Comparison of ENCODE assay signal across 11 mouse cellular contexts in the genomic region with DNA sequence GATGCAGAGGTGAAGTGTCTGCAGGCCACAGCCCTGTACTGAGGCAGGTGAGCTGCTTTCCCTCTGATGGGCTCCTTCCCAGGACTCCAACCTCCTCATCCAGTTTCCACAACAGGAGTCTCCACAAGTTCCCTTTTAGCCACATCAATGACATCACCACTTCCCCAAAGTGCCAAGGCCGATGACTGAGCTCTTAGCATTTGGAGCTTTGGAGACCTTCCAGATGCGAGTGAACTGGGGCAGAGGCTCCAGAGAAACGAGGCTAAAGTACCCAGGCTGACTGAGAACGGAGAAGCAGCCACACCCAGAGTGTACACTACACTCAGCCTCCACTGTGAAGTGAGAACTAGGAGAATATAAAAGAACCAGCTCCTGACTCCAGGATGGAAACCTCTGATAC. TPM values are rescaled to one million over a fixed set of nuclear protein-coding genes. Genes with fewer than 3 reads are reported as not detected.
DNase-seq lines count a peak whose midpoint lies in the region; ATAC-seq and TF ChIP-seq lines count a peak whose summit lies in the region.
"Had no signal": no experiment of that assay in that cellular context is flagged by ENCODE, and none has a peak within 500 bp of the region (broad histone marks: within the 10 kb centered on the region; RNA-seq: fewer than 3 reads in every experiment).

No protein-coding gene starts in this region.

- no peaks in the 10 kb centered on the region for H3K9me3 ChIP-seq in heart, embryonic 12.5 days (replicated peaks)
- H3K9me3 ChIP-seq: embryonic facial prominence, embryonic 15.5 days; hindbrain, embryonic 12.5 days; stomach, embryonic 15.5 days had no signal

- H3K36me3 ChIP-seq in heart, embryonic 12.5 days: no peaks in the 10 kb centered on the region
- H3K36me3 ChIP-seq: embryonic facial prominence, embryonic 15.5 days; stomach, embryonic 15.5 days had no signal

- no peak for ATAC-seq in heart, embryonic 12.5 days (ENCODE audit: insufficient number of reproducible peaks, low FRiP score)

- H3K4me1 ChIP-seq in heart, embryonic 12.5 days (replicated peaks): peaks cover 11% of the 10 kb centered on the region
- H3K4me1 ChIP-seq in embryonic fibroblast, embryonic 13.5 days (ENCODE audit: control insufficient read depth, insufficient read depth, low read length): peaks cover 10% of the 10 kb centered on the region
- H3K4me1 ChIP-seq: hindbrain, embryonic 12.5 days had no signal

- DNase-seq in heart, adult 11 months: peak; percentile 95
- DNase-seq in MEL-GATA-1-ER (ENCODE audit: extremely low read depth, low read depth): peak; percentile 12
- peak; percentile 6 for DNase-seq in large intestine, adult 2 months (ENCODE audit: low read depth, low spot score)
- DNase-seq in embryo, embryonic 9.5 days (ENCODE audit: extremely low spot score): no peak
- DNase-seq in thymus, postnatal 0 days (ENCODE audit: low spot score): no peak
- DNase-seq in urinary bladder, postnatal 4 days (ENCODE audit: low spot score in 2 of 2): no peak

- no peak overlapping the region for H3K9ac ChIP-seq in heart, embryonic 12.5 days
- H3K9ac ChIP-seq: embryonic facial prominence, embryonic 15.5 days; hindbrain, embryonic 12.5 days; stomach, embryonic 15.5 days had no signal

- no peak for TF ChIP-seq CTCF in embryonic fibroblast, embryonic 13.5 days (IDR thresholded peaks at IDR 0.05; ENCODE audit: borderline replicate concordance, insufficient read depth, low read length)

- WGBS in heart, embryonic 12.5 days: 25% methylated on average over 4 of the region's 4 CpGs
- 2% methylated on average over 4 of the region's 4 CpGs for WGBS in large intestine, adult 2 months

- H3K4me3 ChIP-seq in heart, embryonic 12.5 days: no peak overlapping the region
- no peak overlapping the region for H3K4me3 ChIP-seq in embryonic fibroblast, embryonic 13.5 days (ENCODE audit: insufficient read depth, low read length)
- H3K4me3 ChIP-seq: embryonic facial prominence, embryonic 15.5 days; hindbrain, embryonic 12.5 days; stomach, embryonic 15.5 days had no signal

- no peaks in the 10 kb centered on the region for H3K27me3 ChIP-seq in heart, embryonic 12.5 days (replicated peaks)
- H3K27me3 ChIP-seq: embryonic facial prominence, embryonic 15.5 days; hindbrain, embryonic 12.5 days; stomach, embryonic 15.5 days had no signal

- H3K27ac ChIP-seq in heart, embryonic 12.5 days (ENCODE audit: poor library complexity, severe bottlenecking): no peak overlapping the region
- H3K27ac ChIP-seq in embryonic fibroblast, embryonic 13.5 days (ENCODE audit: insufficient read depth, low read length): 0 out of 2 replicates have a peak overlapping the region, but pooled peaks have one; percentile 14
- H3K27ac ChIP-seq: embryonic facial prominence, embryonic 15.5 days; hindbrain, embryonic 12.5 days; stomach, embryonic 15.5 days had no signal

- TF ChIP-seq POLR2A in embryonic fibroblast, embryonic 13.5 days (IDR thresholded peaks at IDR 0.05; ENCODE audit: low read depth, low read length): no peak

- no peak overlapping the region for H3K4me2 ChIP-seq in heart, embryonic 12.5 days
- H3K4me2 ChIP-seq: embryonic facial prominence, embryonic 15.5 days; hindbrain, embryonic 12.5 days; stomach, embryonic 15.5 days had no signal

RNA-seq across cellular contexts. Expression of gene Osbpl11, which starts 54.1 kb away (rescaled TPM):
- 20.6 and 21.7 TPM in 2 replicates for polyA plus RNA-seq in heart, embryonic 12.5 days (2016; fragmentation: Nextera tagmentation; extraction: Ambion mirVana)
- polyA plus RNA-seq in embryonic fibroblast, embryonic 13.5 days (2011; ENCODE audit: insufficient read length, low read depth, missing spikeins): 21.2 and 22.4 TPM in 2 replicates
- polyA plus RNA-seq in large intestine, adult 2 months (2012; rRNA removed): 8.2 and 11.2 TPM in 2 replicates
- 23.1 and 26.3 TPM in 2 replicates for polyA plus RNA-seq in thymus, postnatal 0 days (2015; fragmentation: Nextera tagmentation; extraction: Ambion mirVana)

Comparison
In these comparisons a context has a peak if more than half of its experiments do, and no peak if none do; other contexts are left out.
1. DNase-seq: peak in heart, adult 11 months (single experiment), MEL-GATA-1-ER (single experiment) and large intestine, adult 2 months (single experiment); none in embryo, embryonic 9.5 days (single experiment), thymus, postnatal 0 days (single experiment) and urinary bladder, postnatal 4 days (0 of 2).